Mouse (Mus musculus) stomach, embryonic 16.5 days (tissue): ENCODE data around the gene Olfr47. TPM values are rescaled to one million over a fixed set of nuclear protein-coding genes. Genes with fewer than 3 reads are reported as not detected.

Experiments used
- ATAC-seq: fragments of 200-750 bp; cut with Nextera tagmentation; 2 replicates; pipeline ENCODE4 v1.8.0; 2017; ENCODE audit warnings: moderate number of reproducible peaks, moderate TSS enrichment; ENCODE audit not compliant: insufficient read depth, low FRiP score
- H3K27ac ChIP-seq: fragments of 300-500 bp; sonication (generic); 2 replicates; pipeline ENCODE4 v1.5.1; 2014; ENCODE audit warnings: low read length
- H3K27me3 ChIP-seq: fragments of 300-500 bp; sonication (generic); 2 replicates; pipeline ENCODE4 v1.6.1; 2014; ENCODE audit warnings: low read length, control low read depth, mixed read lengths; ENCODE audit not compliant: control insufficient read depth, insufficient read depth
- H3K36me3 ChIP-seq: fragments of 300-500 bp; sonication (generic); 2 replicates; pipeline ENCODE4 v1.6.1; 2014; ENCODE audit warnings: low read length; ENCODE audit not compliant: control insufficient read depth, insufficient read depth
- H3K4me1 ChIP-seq: fragments of 300-500 bp; sonication (generic); 2 replicates; pipeline ENCODE4 v1.6.1; 2014; ENCODE audit warnings: low read length, control low read depth, mixed read lengths; ENCODE audit not compliant: control insufficient read depth, insufficient read depth
- H3K4me2 ChIP-seq: fragments of 300-500 bp; sonication (generic); 2 replicates; pipeline ENCODE4 v1.6.1; 2014; ENCODE audit warnings: low read depth, low read length, mixed read lengths
- H3K4me3 ChIP-seq: fragments of 300-500 bp; sonication (generic); replicated peaks from 2 replicates; pipeline ENCODE4 v1.5.1; 2014; ENCODE audit warnings: mild to moderate bottlenecking, low read length
- H3K9ac ChIP-seq: fragments of 300-500 bp; sonication (generic); 2 replicates; pipeline ENCODE4 v1.6.1; 2014; ENCODE audit warnings: low read length
- H3K9me3 ChIP-seq: fragments of 300-500 bp; sonication (generic); replicated peaks from 2 replicates; pipeline ENCODE4 v1.6.1; 2016; ENCODE audit warnings: low read length, control low read depth; ENCODE audit not compliant: control insufficient read depth
- WGBS: fragments of 180-500 bp; shearing (Covaris S2); extraction: QIAGEN DNeasy Blood & Tissue Kit; methylation state at CpG from one replicate; pipeline ENCODE4 v1.1.7; 2014; 5-methylcytosine and 5-hydroxymethylcytosine counted together
- polyA plus RNA-seq: library from polyadenylated mRNA; unstranded; fragments of >200 nt; fragmentation: Nextera tagmentation; extraction: Ambion mirVana; gene quantifications from 2 replicates; pipeline ENCODE4 v1.2.1, GENCODE M21; 2015

Gene Olfr47
- polyA plus RNA-seq, 1 experiment from 2014 or later = not detected

- H3K9ac ChIP-seq = no peak overlapping the region
- 62% methylated on average over 7 of the region's 7 CpGs for WGBS
- ATAC-seq = no peak; the same call in 1 of the 2 replicates
- no peak overlapping the region for H3K4me3 ChIP-seq
- H3K4me2 ChIP-seq = no peak overlapping the region
- no peak overlapping the region for H3K27ac ChIP-seq
- no peaks in the 10 kb centered on the region for H3K27me3 ChIP-seq
- H3K9me3 ChIP-seq = no peaks in the 10 kb centered on the region
- no peaks in the 10 kb centered on the region for H3K4me1 ChIP-seq
- H3K36me3 ChIP-seq = no peaks in the 10 kb centered on the region
These were observed 23.0 kb downstream of the Olfr47 start for GRCm38 (mm10) chr6:43254193-43254926.

- Histone ChIP-seq H3K27me3 (no peaks in the 10 kb centered on the region), H3K4me3 (no peak overlapping the region), H3K9ac (no peak overlapping the region), H3K27ac (no peak overlapping the region), H3K9me3 (no peaks in the 10 kb centered on the region), H3K36me3 (no peaks in the 10 kb centered on the region), H3K4me2 (no peak overlapping the region), H3K4me1 (no peaks in the 10 kb centered on the region)
- 55% methylated on average over 2 of the region's 2 CpGs for WGBS
- ATAC-seq = no peak
These were observed 29.4 kb downstream of the Olfr47 start for GRCm38 (mm10) chr6:43260756-43261155.

GRCm38 (mm10) chr6:43265363-43266041, 34.2 kb downstream of the Olfr47 start, which contains the start of gene Arhgef5:
Gene Arhgef5 (plus strand): TSS chr6:43265582.
- ATAC-seq = peak; percentile 92
- under 1% methylated on average over 41 of the region's 48 CpGs for WGBS
- H3K4me1 ChIP-seq = peaks cover 3% of the 10 kb centered on the region; the same call in 1 of the 2 replicates

GRCm38 (mm10) chr6:43266356-43266755, 35.0 kb downstream of the Olfr47 start:
- no peaks in the 10 kb centered on the region for H3K27me3 ChIP-seq
- peak overlapping the region; percentile 61 for H3K4me3 ChIP-seq
- peak overlapping the region; percentile 80 for H3K27ac ChIP-seq
- H3K4me1 ChIP-seq = peaks cover 3% of the 10 kb centered on the region; the same call in 1 of the 2 replicates
- peak; percentile 59 for ATAC-seq
- no peaks in the 10 kb centered on the region for H3K9me3 ChIP-seq
- no peaks in the 10 kb centered on the region for H3K36me3 ChIP-seq
- peak overlapping the region; percentile 70 for H3K4me2 ChIP-seq
- 4% methylated on average over 8 of the region's 8 CpGs for WGBS
- peak overlapping the region; percentile 92 for H3K9ac ChIP-seq

More at GRCm38 (mm10) chr6:43265363-43266041, 34.2 kb downstream of the Olfr47 start, which contains the start of gene Arhgef5:
- H3K9ac ChIP-seq = peak within 1 kb of the TSS; percentile 92
- H3K4me3 ChIP-seq = peak within 1 kb of the TSS; percentile 61
- peak within 1 kb of the TSS; percentile 70 for H3K4me2 ChIP-seq
- H3K27me3 ChIP-seq = no peaks in the 10 kb centered on the region
- H3K9me3 ChIP-seq = no peaks in the 10 kb centered on the region
- H3K36me3 ChIP-seq = no peaks in the 10 kb centered on the region
- H3K27ac ChIP-seq = peak within 1 kb of the TSS; percentile 80

GRCm38 (mm10) chr6:43272597-43272996, 41.3 kb downstream of the Olfr47 start:
- Histone ChIP-seq H3K36me3 (no peaks in the 10 kb centered on the region), H3K27ac (peak overlapping the region; percentile 25; the same call in 1 of the 2 replicates), H3K4me1 (no peaks in the 10 kb centered on the region), H3K4me2 (no peak overlapping the region), H3K4me3 (no peak overlapping the region), H3K9ac (no peak overlapping the region), H3K9me3 (no peaks in the 10 kb centered on the region), H3K27me3 (no peaks in the 10 kb centered on the region)
- ATAC-seq = no peak

GRCm38 (mm10) chr6:43274123-43274522, 42.8 kb downstream of the Olfr47 start:
- 81% methylated on average over 4 of the region's 4 CpGs for WGBS

GRCm38 (mm10) chr6:43278247-43278646, 46.9 kb downstream of the Olfr47 start:
- Histone ChIP-seq H3K9me3 (no peaks in the 10 kb centered on the region), H3K27ac (no peak overlapping the region), H3K36me3 (peaks cover 4% of the 10 kb centered on the region; the same call in 1 of the 2 replicates), H3K4me3 (no peak overlapping the region), H3K27me3 (no peaks in the 10 kb centered on the region), H3K4me2 (no peak overlapping the region), H3K4me1 (no peaks in the 10 kb centered on the region), H3K9ac (no peak overlapping the region)
- no peak for ATAC-seq

More at GRCm38 (mm10) chr6:43274123-43274522, 42.8 kb downstream of the Olfr47 start:
- Histone ChIP-seq H3K9me3 (no peaks in the 10 kb centered on the region), H3K36me3 (no peaks in the 10 kb centered on the region), H3K4me2 (no peak overlapping the region), H3K27ac (no peak overlapping the region), H3K4me1 (no peaks in the 10 kb centered on the region), H3K9ac (no peak overlapping the region), H3K4me3 (no peak overlapping the region), H3K27me3 (no peaks in the 10 kb centered on the region)
- no peak for ATAC-seq

- peaks cover 11% of the 10 kb centered on the region; the same call in 1 of the 2 replicates for H3K36me3 ChIP-seq
- ATAC-seq = no peak
- H3K4me2 ChIP-seq = no peak overlapping the region
- H3K27me3 ChIP-seq = no peaks in the 10 kb centered on the region
- no peak overlapping the region for H3K9ac ChIP-seq
- H3K9me3 ChIP-seq = no peaks in the 10 kb centered on the region
- H3K27ac ChIP-seq = no peak overlapping the region
- no peaks in the 10 kb centered on the region for H3K4me1 ChIP-seq
- H3K4me3 ChIP-seq = no peak overlapping the region
- WGBS = 94% methylated on average over 5 of the region's 5 CpGs
These were observed 49.2 kb downstream of the Olfr47 start for GRCm38 (mm10) chr6:43280481-43280880.
